Mouse (Mus musculus) embryonic fibroblast, embryonic 13.5 days (primary cell): ENCODE measurements around the gene Gm16181. TPM values are rescaled to one million over a fixed set of nuclear protein-coding genes. Genes with fewer than 3 reads are reported as not detected.
A peak's percentile ranks its signal among the peaks of the same experiment; 100 is the strongest.

ENCODE experiments used
- H3K27ac ChIP-seq: 2 replicates; pipeline ENCODE4 v1.5.1; 2012; ENCODE audit warnings: low read length, control low read depth, inconsistent platforms; ENCODE audit not compliant: insufficient read depth
- H3K4me1 ChIP-seq: 2 replicates; pipeline ENCODE4 v1.6.1; 2011; ENCODE audit warnings: low read length; ENCODE audit not compliant: control insufficient read depth, insufficient read depth
- H3K4me3 ChIP-seq: 2 replicates; pipeline ENCODE4 v1.5.1; 2011; ENCODE audit warnings: mild to moderate bottlenecking, control low read depth, low read length; ENCODE audit not compliant: insufficient read depth
- CTCF ChIP-seq: IDR thresholded peaks from 2 replicates; pipeline ENCODE4 v1.5.1; 2011; ENCODE audit warnings: mild to moderate bottlenecking, control low read depth, low read length, moderate library complexity, borderline replicate concordance; ENCODE audit not compliant: insufficient read depth
- POLR2A ChIP-seq: IDR thresholded peaks from 2 replicates; pipeline ENCODE4 v1.6.1; 2011; ENCODE audit warnings: low read depth, mild to moderate bottlenecking, control low read depth, low read length, moderate library complexity
- polyA plus RNA-seq: library from polyadenylated mRNA; stranded (reverse); fragments of >200 nt; gene quantifications from 2 replicates; pipeline ENCODE4 v1.2.4, GENCODE M21; 2011; ENCODE audit warnings: low read depth; ENCODE audit not compliant: missing spikeins, insufficient read length

Gm16181 gene
- polyA plus RNA-seq, 1 experiment: not detected

GRCm38 (mm10) chr17:35237504-35237903, 16.9 kb downstream of the Gm16181 start:
- Histone ChIP-seq H3K27ac (no peak overlapping the region), H3K4me3 (no peak overlapping the region), H3K4me1 (peaks cover 10% of the 10 kb centered on the region)
- TF ChIP-seq POLR2A (no peak), CTCF (no peak)

GRCm38 (mm10) chr17:35239700-35240099, 19.1 kb downstream of the Gm16181 start:
- Histone ChIP-seq H3K4me1 (peaks cover 14% of the 10 kb centered on the region), H3K4me3 (no peak overlapping the region), H3K27ac (no peak overlapping the region)
- no peak for TF ChIP-seq POLR2A
- TF ChIP-seq CTCF: no peak

GRCm38 (mm10) chr17:35240384-35241304, 20.0 kb downstream of the Gm16181 start:
- no peak for TF ChIP-seq CTCF
- peak; percentile 60 for TF ChIP-seq POLR2A
- peak overlapping the region; percentile 93 for H3K27ac ChIP-seq
- peak overlapping the region; percentile 15 for H3K4me3 ChIP-seq
- H3K4me1 ChIP-seq: peaks cover 16% of the 10 kb centered on the region

GRCm38 (mm10) chr17:35241305-35242014, 20.8 kb downstream of the Gm16181 start, which contains the start of gene Ddx39b:
Gene Ddx39b (plus strand): TSS chr17:35241746.
- TF ChIP-seq POLR2A: peak; percentile 76
- no peak for TF ChIP-seq CTCF
- peaks cover 19% of the 10 kb centered on the region for H3K4me1 ChIP-seq
- peak within 1 kb of the TSS; percentile 95 for H3K27ac ChIP-seq
- H3K4me3 ChIP-seq: peak within 1 kb of the TSS; percentile 66

GRCm38 (mm10) chr17:35242015-35242941, 21.6 kb downstream of the Gm16181 start:
- Histone ChIP-seq H3K4me3 (peak overlapping the region; percentile 66), H3K27ac (peak overlapping the region; percentile 95), H3K4me1 (peaks cover 19% of the 10 kb centered on the region)
- no peak for TF ChIP-seq CTCF
- peak; percentile 81 for TF ChIP-seq POLR2A

GRCm38 (mm10) chr17:35243086-35243485, 22.5 kb downstream of the Gm16181 start:
- H3K4me1 ChIP-seq: peaks cover 19% of the 10 kb centered on the region
- TF ChIP-seq POLR2A: peak; percentile 49
- no peak for TF ChIP-seq CTCF
- peak overlapping the region; percentile 66 for H3K4me3 ChIP-seq
- peak overlapping the region; percentile 95 for H3K27ac ChIP-seq

GRCm38 (mm10) chr17:35244999-35245398, 24.4 kb downstream of the Gm16181 start:
- no peak overlapping the region for H3K27ac ChIP-seq
- 0 out of 2 replicates have a peak overlapping the region, but pooled peaks have one; percentile 66 for H3K4me3 ChIP-seq
- TF ChIP-seq POLR2A: no peak
- TF ChIP-seq CTCF: no peak
- peaks cover 19% of the 10 kb centered on the region for H3K4me1 ChIP-seq

- Histone ChIP-seq H3K27ac (no peak overlapping the region), H3K4me1 (peaks cover 13% of the 10 kb centered on the region), H3K4me3 (no peak overlapping the region)
- TF ChIP-seq POLR2A: no peak
- no peak for TF ChIP-seq CTCF
Observed at GRCm38 (mm10) chr17:35245731-35246623, 25.3 kb downstream of the Gm16181 start.

- Histone ChIP-seq H3K4me1 (peaks cover 13% of the 10 kb centered on the region), H3K4me3 (no peak overlapping the region), H3K27ac (no peak overlapping the region)
- TF ChIP-seq POLR2A: no peak
- TF ChIP-seq CTCF: no peak
Observed at GRCm38 (mm10) chr17:35247144-35247543, 26.5 kb downstream of the Gm16181 start.
